ENCODE assay signal across 39 mouse cellular contexts in genomic region chr2:180835936-180836602, GRCm38 (mm10). TPM values are rescaled to one million over a fixed set of nuclear protein-coding genes. Genes with fewer than 3 reads are reported as not detected.
DNase-seq lines count a peak whose midpoint lies in the region; ATAC-seq and TF ChIP-seq lines count a peak whose summit lies in the region.
"Had no signal": no experiment of that assay in that cellular context is flagged by ENCODE, and none has a peak within 500 bp of the region (broad histone marks: within the 10 kb centered on the region; RNA-seq: fewer than 3 reads in every experiment).

No protein-coding gene starts in this region.

- TF ChIP-seq CTCF in forebrain, postnatal 0 days (IDR thresholded peaks at IDR 0.05; ENCODE audit: low read depth) = no peak

- no peaks in the 10 kb centered on the region for H3K36me3 ChIP-seq in forebrain, postnatal 0 days (ENCODE audit: insufficient read depth)
- no peaks in the 10 kb centered on the region for H3K36me3 ChIP-seq in forebrain, embryonic 16.5 days (ENCODE audit: control insufficient read depth, insufficient read depth)
- H3K36me3 ChIP-seq: embryonic facial prominence, embryonic 10.5 days; embryonic facial prominence, embryonic 15.5 days; kidney, embryonic 15.5 days; limb, embryonic 13.5 days; midbrain, embryonic 12.5 days; neural tube, embryonic 12.5 days had no signal

- H3K4me2 ChIP-seq in forebrain, postnatal 0 days (ENCODE audit: low read depth) = no peak overlapping the region
- no peak overlapping the region for H3K4me2 ChIP-seq in forebrain, embryonic 16.5 days (ENCODE audit: low read length)
- H3K4me2 ChIP-seq: embryonic facial prominence, embryonic 15.5 days; forebrain, embryonic 13.5 days; heart, embryonic 11.5 days; kidney, embryonic 15.5 days; limb, embryonic 13.5 days; liver, embryonic 11.5 days; midbrain, embryonic 12.5 days; neural tube, embryonic 12.5 days had no signal

- peak; percentile 36 for DNase-seq in adrenal gland, adult 8-10 months
- no peak for DNase-seq in adrenal gland, postnatal 4 days (ENCODE audit: low spot score in 2 of 2)
- no peak for DNase-seq in forebrain, postnatal 0 days
- DNase-seq in left cerebral cortex, postnatal 4 days = peak; percentile 50
- no peak for DNase-seq in left cerebral cortex, adult 18-20 months (ENCODE audit: low spot score in 2 of 2)
- no peak for DNase-seq in lung, postnatal 14 days
- DNase-seq: cerebellum, adult 9-10 months; gastrocnemius, adult 2 months; gastrocnemius, postnatal 36 days; heart, adult 18-20 months; heart, postnatal 36 days; kidney, adult 18-20 months; kidney, postnatal 25 days; lung, postnatal 4 days; right cerebral cortex, postnatal 4 days; thymus, adult 18-20 months; thymus, postnatal 25 days had no signal

- WGBS in forebrain, postnatal 0 days = 75% methylated on average over 6 of the region's 6 CpGs
- 74% methylated on average over 6 of the region's 6 CpGs for WGBS in forebrain, embryonic 16.5 days

- H3K4me3 ChIP-seq in forebrain, postnatal 0 days (ENCODE audit: low read depth, low read length) = no peak overlapping the region
- no peak overlapping the region for H3K4me3 ChIP-seq in forebrain, embryonic 16.5 days (replicated peaks; ENCODE audit: low read length)
- H3K4me3 ChIP-seq: embryonic facial prominence, embryonic 10.5 days; embryonic facial prominence, embryonic 15.5 days; forebrain, embryonic 13.5 days; gastrocnemius, adult 2 months; kidney, embryonic 15.5 days; left cerebral cortex, adult 2 months; limb, embryonic 13.5 days; megakaryocyte, embryonic 14.5 days; midbrain, embryonic 12.5 days; myocyte; neural tube, embryonic 12.5 days had no signal

- no peaks in the 10 kb centered on the region for H3K27me3 ChIP-seq in forebrain, postnatal 0 days (ENCODE audit: insufficient read depth, low read length)
- no peaks in the 10 kb centered on the region for H3K27me3 ChIP-seq in forebrain, embryonic 16.5 days (replicated peaks; ENCODE audit: control insufficient read depth, insufficient read depth, low read length)
- H3K27me3 ChIP-seq: embryonic facial prominence, embryonic 15.5 days; forebrain, embryonic 13.5 days; midbrain, embryonic 12.5 days; neural tube, embryonic 12.5 days had no signal

- peaks cover 4% of the 10 kb centered on the region; the same call in 1 of the 2 replicates for H3K4me1 ChIP-seq in forebrain, postnatal 0 days (ENCODE audit: insufficient read depth)
- peaks cover 6% of the 10 kb centered on the region; the same call in 1 of the 2 replicates for H3K4me1 ChIP-seq in forebrain, embryonic 16.5 days (replicated peaks; ENCODE audit: control insufficient read depth, insufficient read depth, low read length)
- H3K4me1 ChIP-seq: embryonic facial prominence, embryonic 10.5 days; embryonic facial prominence, embryonic 15.5 days; limb, embryonic 13.5 days; midbrain, embryonic 12.5 days; neural tube, embryonic 12.5 days had no signal

- ATAC-seq in forebrain, postnatal 0 days = no peak
- no peak for ATAC-seq in forebrain, embryonic 16.5 days
- ATAC-seq: forebrain, embryonic 13.5 days; inflammation-experienced regulatory T-cells, adult 6 months; Patski had no signal

- H3K9ac ChIP-seq in forebrain, postnatal 0 days = no peak overlapping the region
- no peak overlapping the region for H3K9ac ChIP-seq in forebrain, embryonic 16.5 days (replicated peaks; ENCODE audit: low read depth, low read length)
- H3K9ac ChIP-seq: embryonic facial prominence, embryonic 15.5 days; forebrain, embryonic 13.5 days; kidney, embryonic 15.5 days; limb, embryonic 13.5 days; midbrain, embryonic 12.5 days; neural tube, embryonic 12.5 days had no signal

- H3K9me3 ChIP-seq in forebrain, postnatal 0 days (ENCODE audit: low read length) = no peaks in the 10 kb centered on the region
- no peaks in the 10 kb centered on the region for H3K9me3 ChIP-seq in forebrain, embryonic 16.5 days (ENCODE audit: control insufficient read depth, low read length)
- H3K9me3 ChIP-seq: embryonic facial prominence, embryonic 10.5 days; embryonic facial prominence, embryonic 15.5 days; forebrain, embryonic 13.5 days; kidney, embryonic 15.5 days; limb, embryonic 13.5 days; midbrain, embryonic 12.5 days; neural tube, embryonic 12.5 days had no signal

- H3K27ac ChIP-seq in forebrain, postnatal 0 days (ENCODE audit: low read depth, low read length) = 0 out of 2 replicates have a peak overlapping the region, but pooled peaks have one; percentile 15
- H3K27ac ChIP-seq in forebrain, embryonic 16.5 days (ENCODE audit: low read length) = no peak overlapping the region
- H3K27ac ChIP-seq: embryonic facial prominence, embryonic 10.5 days; embryonic facial prominence, embryonic 15.5 days; forebrain, embryonic 13.5 days; gastrocnemius, adult 2 months; kidney, embryonic 15.5 days; left cerebral cortex, adult 2 months; limb, embryonic 13.5 days; midbrain, embryonic 12.5 days; neural tube, embryonic 12.5 days; stomach, postnatal 0 days had no signal

- intact Hi-C loops in left cerebral cortex, postnatal 4 days (cut with DNase I) = no loop called here

RNA-seq across cellular contexts. Expression of gene Bhlhe23, which starts 59.4 kb away (rescaled TPM):
- not detected for total RNA-seq in adrenal gland, adult 8-10 months (2022)
- not detected for total RNA-seq in adrenal gland, postnatal 4 days (2021)
- total RNA-seq in forebrain, postnatal 0 days (2014; rRNA removed) = 0.33 and 0.46 TPM in 2 replicates
- 0.18 and 0.71 TPM in 2 replicates for polyA plus RNA-seq in forebrain, postnatal 0 days (2015; fragmentation: Nextera tagmentation; extraction: Ambion mirVana)
- polyA plus RNA-seq in forebrain, embryonic 16.5 days (2015; fragmentation: Nextera tagmentation; extraction: Ambion mirVana) = 0.13 and 0.75 TPM in 2 replicates
- not detected for total RNA-seq in left cerebral cortex, postnatal 4 days (2021)
- total RNA-seq in left cerebral cortex, adult 18-20 months (2021) = under 1 TPM in 1 of 2 experiments, not detected in 1; 0.14 TPM
- total RNA-seq: gastrocnemius, adult 2 months; gastrocnemius, postnatal 36 days; heart, adult 18-20 months; heart, postnatal 36 days; layer of hippocampus, adult 18-20 months; left cerebral cortex, adult 2 months; MEL had no signal
- polyA plus RNA-seq: embryonic facial prominence, embryonic 15.5 days; heart, embryonic 11.5 days; heart, embryonic 16.5 days; inflammation-experienced regulatory T-cells, adult 6 months; kidney, embryonic 15.5 days; liver, embryonic 11.5 days; liver, embryonic 16.5 days; lung, embryonic 16.5 days; myocyte; Patski; spleen, adult 2 months; stomach, postnatal 0 days had no signal

Comparison
In these comparisons a context has a peak if more than half of its experiments do, and no peak if none do; other contexts are left out.
1. DNase-seq: peak in adrenal gland, adult 8-10 months (single experiment) and left cerebral cortex, postnatal 4 days (single experiment); none in adrenal gland, postnatal 4 days (0 of 2), forebrain, postnatal 0 days (single experiment), left cerebral cortex, adult 18-20 months (0 of 2) and lung, postnatal 14 days (single experiment).